Mouse (Mus musculus) testis, adult 2 months (tissue): Measurements from ENCODE around the gene Dmd.

Source experiments
- CTCF ChIP-seq: fragments of 200-500 bp; IDR thresholded peaks from 2 replicates; pipeline ENCODE4 v1.5.1; 2012; ENCODE audit warnings: low read depth, mild to moderate bottlenecking, inconsistent platforms, low read length, moderate library complexity; ENCODE audit not compliant: control insufficient read depth, insufficient read depth, insufficient replicate concordance
- POLR2A ChIP-seq: fragments of 200-500 bp; IDR thresholded peaks from 2 replicates; pipeline ENCODE4 v1.6.1; 2012; ENCODE audit warnings: low read depth, mild to moderate bottlenecking, inconsistent platforms, low read length, moderate library complexity; ENCODE audit not compliant: control insufficient read depth

GRCm38 (mm10) chrX:84860012-84860647 is 1911.5 kb downstream of the Dmd start:
- TF ChIP-seq POLR2A (no peak), CTCF (no peak)
